Mouse (Mus musculus) heart, adult 2 months (tissue): Measurements from ENCODE around the gene Galnt9.

Source experiments
- CTCF ChIP-seq: fragments of 200-600 bp; IDR thresholded peaks from 2 replicates; pipeline ENCODE4 v1.8.1; 2022; ENCODE audit warnings: antibody characterized with exemption, mild to moderate bottlenecking, moderate library complexity
- EP300 ChIP-seq: fragments of 200-500 bp; IDR thresholded peaks from 2 replicates; pipeline ENCODE4 v1.6.1; 2011; ENCODE audit warnings: low read depth, low read length, control low read depth; ENCODE audit not compliant: insufficient read depth
- POLR2A ChIP-seq: fragments of 200-500 bp; IDR thresholded peaks from 2 replicates; pipeline ENCODE4 v1.6.1; 2011; ENCODE audit warnings: mild to moderate bottlenecking, low read depth, low read length, control low read depth; ENCODE audit not compliant: insufficient read depth

DNA sequence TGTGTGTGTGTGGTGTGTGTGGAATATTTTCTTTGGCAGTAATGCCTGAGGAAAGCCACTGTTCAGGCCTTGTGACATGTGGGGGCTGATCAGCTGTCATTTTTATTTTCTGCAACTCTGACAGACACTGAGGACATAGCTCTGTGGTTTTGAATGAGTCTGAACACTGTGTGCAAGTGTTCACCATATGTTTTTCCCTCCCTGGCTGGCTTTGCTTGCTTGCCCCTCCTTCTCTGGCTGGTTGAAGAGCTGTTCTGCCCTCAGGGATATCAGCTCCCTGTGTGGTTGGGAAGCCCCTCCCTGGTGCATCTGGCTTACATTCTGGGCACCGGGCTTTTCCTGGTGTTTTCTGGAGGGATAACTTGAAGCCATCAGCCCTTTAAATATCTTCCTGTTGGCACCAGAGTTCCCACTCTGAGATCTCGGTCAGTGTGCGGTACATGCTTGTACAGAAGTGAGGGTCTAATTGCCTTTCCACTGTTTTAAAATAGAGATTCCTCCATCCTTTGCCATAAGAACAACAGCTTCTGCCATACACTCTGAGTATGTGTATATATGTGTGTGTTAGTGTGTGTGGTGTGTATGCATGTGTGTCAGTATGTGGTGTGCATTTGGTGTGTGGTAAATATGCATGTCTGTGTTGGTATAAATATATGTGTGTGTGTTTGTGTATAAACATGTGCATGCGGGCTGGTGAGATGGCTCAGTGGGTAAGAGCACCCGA lies 67.4 kb downstream of the Galnt9 start:
- TF ChIP-seq CTCF (no peak), POLR2A (no peak), EP300 (no peak)
